Mouse (Mus musculus) heart, postnatal 36 days (tissue): Measurements from ENCODE around the gene Tecpr2. TPM values are rescaled to one million over a fixed set of nuclear protein-coding genes. Genes with fewer than 3 reads are reported as not detected.

Experiments used
- DNase-seq, 2 experiments: peaks; one replicate each; pipeline ENCODE4 v3.0.0; 2021 to 2022
- intact Hi-C: fragments of 180-260 bp; cut with DNase I; formaldehyde crosslinking; loops from one replicate; pipeline ENCODE4 v1.15.1; 2025
- total RNA-seq, 2 experiments: library from RNA; stranded (reverse); gene quantifications; 2 replicates each; pipeline ENCODE4 v1.2.3; 2021

The Tecpr2 gene
- total RNA-seq, 2 experiments from 2014 or later = 5.1 to 5.6 TPM

DNA sequence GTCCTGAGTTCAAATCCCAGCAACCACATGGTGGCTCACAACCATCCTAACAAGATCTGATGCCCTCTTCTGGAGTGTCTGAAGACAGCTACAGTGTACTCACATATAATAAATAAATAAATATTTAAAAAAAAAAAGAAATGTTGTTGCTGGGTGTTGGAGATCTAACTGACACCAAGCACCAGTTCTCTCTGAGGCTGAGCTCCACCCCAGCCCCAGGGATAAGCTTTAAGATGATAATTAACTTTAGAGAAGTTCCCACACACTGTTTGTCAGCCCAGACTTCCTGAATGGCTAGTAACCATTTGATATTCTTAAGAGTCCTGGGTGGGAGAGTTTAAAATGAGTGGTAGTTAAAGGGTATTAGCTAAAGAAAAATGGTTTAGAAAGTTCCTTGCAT is 28.8 kb upstream of the Tecpr2 start:
- DNase-seq = no peak
- intact Hi-C loops = no loop called here

DNA sequence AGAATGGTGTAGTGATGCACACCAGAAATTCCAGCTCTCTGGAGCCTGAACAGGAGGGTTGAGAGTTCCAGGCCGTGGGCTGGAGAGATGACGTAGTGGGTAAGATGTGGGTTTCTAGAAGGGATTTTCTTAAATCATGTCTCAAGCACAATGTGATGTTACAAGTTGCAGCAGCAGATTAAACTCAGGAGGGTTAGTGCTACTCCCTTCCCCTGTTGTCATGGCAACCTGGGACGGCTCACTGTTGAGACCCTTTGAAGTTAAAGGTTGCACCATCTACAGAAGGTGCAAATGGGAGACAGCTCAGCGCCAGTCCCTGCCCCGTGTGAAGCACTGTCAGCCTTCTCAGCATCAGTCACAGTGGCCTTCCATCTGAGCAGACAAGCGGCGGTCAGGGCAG is 27.8 kb upstream of the Tecpr2 start:
- intact Hi-C loops = no loop called here
- no peak for DNase-seq

DNA sequence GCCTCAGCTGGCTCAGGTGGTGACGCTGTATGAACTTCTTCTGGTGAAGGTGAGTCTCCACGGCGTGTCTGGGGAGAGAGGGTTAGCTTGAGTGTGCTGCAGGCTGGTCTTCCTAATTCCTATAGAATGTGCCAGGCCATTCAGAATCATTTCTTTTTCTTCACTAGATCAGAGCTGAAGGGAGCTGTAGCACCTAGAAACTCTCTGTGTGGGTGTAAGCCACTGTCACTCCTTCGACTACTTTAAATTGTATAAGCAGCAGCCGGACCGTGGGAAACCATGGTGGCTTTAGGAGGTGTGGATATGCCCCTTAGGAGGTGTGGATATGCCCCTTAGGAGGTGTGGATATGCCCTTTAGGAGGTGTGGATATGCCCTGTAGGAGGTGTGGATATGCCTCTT is 25.1 kb upstream of the Tecpr2 start:
- intact Hi-C loops = no loop called here
- no peak for DNase-seq

DNA sequence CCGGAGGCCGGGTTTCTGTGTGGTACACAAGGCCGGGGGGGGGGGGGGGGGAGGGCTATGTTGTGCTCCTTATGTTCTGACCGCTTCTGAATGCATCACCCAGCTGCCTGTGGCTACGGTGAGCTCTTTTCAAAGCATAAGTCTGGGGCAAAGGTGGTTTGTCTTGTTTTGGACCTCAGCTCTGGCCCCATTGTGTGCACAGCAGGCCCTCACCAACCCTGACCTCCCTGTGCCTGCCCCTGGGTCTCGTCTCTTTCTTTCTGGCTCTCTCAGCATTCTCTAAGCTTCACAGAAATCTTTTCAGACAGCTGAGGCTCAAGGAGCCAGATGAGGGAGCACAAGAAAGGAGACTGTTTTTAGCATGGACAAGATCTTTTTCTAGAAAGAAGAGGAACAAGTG is 23.5 kb upstream of the Tecpr2 start:
- DNase-seq = no peak
- intact Hi-C loops = no loop called here

DNA sequence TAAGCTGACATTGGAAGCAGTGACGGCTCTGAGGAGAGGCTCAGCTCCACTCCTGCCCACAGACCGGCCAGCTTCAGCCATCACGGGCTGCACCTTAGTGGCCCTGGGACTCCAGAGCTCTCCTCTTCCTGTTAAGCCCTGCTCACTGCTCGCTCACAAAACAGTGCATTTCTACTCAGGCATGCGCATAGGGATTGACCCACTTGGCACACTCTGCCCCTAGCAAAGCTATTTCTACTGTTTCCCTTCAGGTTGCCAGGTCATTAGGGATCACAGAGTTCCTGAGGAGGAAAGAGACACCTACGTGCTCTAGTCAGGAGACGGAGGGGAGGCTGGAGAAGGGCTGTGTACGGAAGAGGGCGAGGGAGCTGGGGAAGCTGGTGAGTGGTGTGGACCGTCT is 23.1 kb upstream of the Tecpr2 start:
- no peak for DNase-seq
- intact Hi-C loops = no loop called here

DNA sequence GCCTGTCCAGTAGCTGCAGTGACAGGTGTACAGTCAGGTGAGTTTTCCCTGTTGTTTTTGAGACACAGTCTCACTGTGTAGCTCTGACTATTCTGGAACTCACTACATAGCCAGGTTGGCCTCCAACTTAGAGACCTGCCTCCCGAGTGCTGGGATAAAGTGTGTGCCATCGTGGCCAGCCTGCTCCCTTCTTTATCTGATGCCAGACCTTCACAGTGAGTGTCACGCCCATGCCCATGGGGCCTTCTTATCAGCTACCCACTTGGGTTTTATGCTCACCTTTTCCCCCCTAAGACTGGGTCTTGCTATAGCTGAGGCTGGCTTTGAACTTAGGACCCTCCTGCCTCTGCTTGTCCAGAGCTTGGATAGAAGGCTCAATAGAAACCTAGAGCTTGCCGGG is 19.0 kb upstream of the Tecpr2 start:
- intact Hi-C loops = no loop called here
- no peak for DNase-seq

DNA sequence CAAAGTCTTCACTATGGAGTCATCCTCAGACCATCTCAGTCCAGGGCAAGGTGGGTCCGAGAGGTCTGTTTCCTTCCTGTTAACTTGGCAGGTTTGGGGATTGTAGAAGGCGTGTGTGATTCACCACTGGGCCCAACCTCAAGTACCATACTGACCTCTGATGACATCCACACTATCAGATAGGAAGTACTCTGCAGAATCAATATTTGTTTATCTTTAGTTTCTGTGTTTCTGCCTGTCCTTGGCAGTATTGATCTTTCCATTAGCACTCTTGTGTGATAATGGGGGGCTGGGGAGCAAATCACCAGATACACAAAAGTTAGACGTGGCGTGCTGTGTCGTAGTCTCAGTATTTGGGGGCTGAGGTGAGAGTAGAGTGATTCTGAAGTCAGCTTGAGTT is 17.8 kb upstream of the Tecpr2 start:
- DNase-seq = no peak
- intact Hi-C loops = no loop called here

DNA sequence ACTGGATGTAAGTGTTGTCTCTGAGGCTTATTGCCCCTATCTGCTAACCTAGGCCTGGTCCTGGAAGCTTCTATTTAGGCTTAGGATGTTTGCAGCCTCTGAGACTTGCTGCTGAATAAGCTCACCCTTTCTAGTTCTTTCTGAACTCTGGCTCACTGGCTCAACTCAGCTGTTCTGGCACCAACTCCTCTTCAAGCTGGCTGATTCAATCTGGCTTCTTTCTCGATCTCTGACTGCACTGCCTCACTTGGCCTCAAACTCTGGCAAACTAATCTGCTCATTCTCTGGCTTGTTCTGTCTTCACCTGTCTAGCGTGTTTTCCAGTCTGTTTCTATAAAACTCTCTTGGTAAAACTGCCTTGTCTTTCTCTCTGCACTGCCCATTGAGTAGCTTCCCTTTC is 13.7 kb upstream of the Tecpr2 start:
- DNase-seq = no peak
- intact Hi-C loops = no loop called here

DNA sequence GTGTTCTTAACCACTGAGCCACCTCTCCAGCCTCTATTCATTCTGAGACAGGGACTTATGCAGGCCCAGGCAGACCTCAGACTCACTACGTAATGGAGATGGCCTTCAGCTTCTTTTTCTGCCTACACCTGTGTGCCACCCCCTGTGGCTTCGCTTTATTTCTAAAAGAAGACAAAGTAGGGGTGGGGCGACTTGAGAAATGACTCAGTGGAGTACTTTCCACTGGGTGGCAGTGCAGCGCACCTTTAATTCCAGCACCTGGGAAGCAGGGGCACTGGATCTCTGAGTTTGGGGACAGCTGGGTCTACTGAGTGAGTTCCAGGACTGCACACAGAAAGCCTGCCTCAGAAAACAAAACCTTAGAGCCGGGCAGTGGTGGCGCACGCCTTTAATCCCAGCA is 6.8 kb upstream of the Tecpr2 start:
- intact Hi-C loops = no loop called here
- no peak for DNase-seq

DNA sequence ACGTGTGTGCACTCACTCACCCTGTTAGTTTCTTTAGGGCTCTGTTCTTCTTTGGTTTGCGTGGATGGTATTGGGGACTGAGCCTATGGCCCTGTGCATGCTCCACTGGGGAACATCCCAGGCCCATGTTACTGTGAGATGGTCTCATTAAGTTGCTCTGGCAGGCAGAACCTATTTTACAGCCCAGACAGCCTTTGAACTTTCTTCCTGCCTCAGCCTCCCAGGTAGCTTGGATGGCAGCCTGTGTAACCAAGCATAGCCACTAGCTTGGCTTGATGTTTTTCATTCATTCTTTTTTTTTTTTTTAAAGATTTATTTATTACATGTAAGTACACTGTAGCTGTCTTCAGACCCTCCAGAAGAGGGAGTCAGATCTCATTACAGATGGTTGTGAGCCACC is 3.8 kb upstream of the Tecpr2 start:
- intact Hi-C loops = loop anchor here (5.0 kb wide), 1 partner anchor 92 kb away; the partner anchor contains the start of gene Ankrd9
- no peak for DNase-seq

DNA sequence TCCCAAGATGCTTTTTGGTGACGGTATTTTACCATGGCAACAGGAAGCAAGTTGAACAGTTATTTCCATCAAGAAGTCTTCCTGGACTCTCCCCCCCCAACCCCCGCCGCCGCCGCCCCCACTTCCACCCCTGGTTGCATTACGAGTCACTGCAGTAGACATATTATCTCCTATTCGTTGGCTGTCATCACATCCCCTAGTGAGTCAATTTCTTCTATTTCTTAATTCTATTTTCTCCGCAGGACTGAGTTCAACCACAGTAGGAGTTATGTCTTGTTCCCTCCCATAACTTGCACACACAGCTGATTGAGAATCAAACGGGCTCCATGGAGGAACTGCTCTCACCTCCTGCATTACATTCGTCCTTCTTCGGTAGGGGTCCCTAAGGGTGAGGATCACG is 958 bp upstream of the Tecpr2 start:
- intact Hi-C loops = loop anchor here (5.0 kb wide), 1 partner anchor 89 kb away; the partner anchor contains the start of gene Ankrd9
- DNase-seq = no peak

DNA sequence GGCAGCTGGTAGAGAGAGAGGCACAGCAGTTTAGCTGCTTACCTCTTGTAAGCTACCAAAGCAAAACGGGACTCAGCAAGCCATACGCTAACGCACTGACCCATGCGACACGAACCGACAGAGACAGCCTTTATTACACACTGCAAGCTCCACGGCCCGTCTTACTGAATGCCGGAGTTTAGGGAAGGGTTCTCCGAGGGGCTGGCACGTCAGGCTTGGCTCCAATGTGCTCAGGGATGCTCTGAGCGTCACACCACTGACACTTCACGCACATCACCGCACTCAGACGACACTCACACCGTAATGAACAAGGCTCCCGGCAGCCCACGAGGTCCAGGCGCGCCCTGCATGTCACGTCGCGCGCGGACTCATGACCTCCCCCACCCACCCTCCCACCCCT is 458 bp upstream of the Tecpr2 start:
- no peak for DNase-seq
- intact Hi-C loops = loop anchor here (1.0 to 5.0 kb wide), 2 partner anchors 38 to 89 kb away; partner anchors contain the start of genes Ankrd9 and Zfp839

DNA sequence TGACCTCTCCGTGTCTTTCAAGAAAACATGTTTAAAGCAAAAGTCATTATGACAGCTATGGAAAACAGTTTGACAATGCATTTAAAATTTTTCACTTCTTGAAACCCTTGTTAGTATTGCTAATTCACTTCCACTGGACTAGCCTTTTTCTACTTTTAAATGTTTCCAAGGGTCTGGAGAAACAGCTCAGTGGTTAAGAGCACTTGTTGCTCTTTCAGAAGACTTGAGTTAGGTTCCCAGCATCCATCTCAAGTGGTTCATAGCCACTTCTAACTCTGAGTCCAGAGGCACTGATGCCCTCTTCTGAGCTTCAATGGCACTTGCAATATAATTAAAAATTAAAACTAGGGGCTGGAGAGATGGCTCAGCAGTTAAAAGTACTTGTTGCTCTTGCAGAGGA is 2.8 kb downstream of the Tecpr2 start:
- no peak for DNase-seq
- intact Hi-C loops = no loop called here

DNA sequence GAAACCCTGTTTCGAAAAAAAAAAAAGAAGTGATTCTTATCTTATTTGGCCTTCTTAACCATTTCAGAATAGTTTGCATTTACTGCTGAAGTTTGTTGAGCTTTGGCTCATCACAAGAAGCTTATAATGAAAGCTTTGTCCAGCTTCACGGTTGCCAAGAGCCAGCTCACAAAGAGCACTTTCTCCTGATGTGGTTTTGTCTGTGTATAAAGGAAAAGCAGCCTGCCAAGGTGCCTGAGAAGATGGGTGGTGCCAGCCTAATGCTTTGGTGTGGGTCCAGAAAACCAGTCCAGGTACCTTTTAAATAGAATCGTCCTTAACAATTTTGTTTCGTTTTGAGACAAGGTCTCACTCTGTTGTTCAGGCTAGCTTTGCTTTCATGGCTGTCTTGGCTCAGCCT is 13.0 kb downstream of the Tecpr2 start:
- DNase-seq = no peak

DNA sequence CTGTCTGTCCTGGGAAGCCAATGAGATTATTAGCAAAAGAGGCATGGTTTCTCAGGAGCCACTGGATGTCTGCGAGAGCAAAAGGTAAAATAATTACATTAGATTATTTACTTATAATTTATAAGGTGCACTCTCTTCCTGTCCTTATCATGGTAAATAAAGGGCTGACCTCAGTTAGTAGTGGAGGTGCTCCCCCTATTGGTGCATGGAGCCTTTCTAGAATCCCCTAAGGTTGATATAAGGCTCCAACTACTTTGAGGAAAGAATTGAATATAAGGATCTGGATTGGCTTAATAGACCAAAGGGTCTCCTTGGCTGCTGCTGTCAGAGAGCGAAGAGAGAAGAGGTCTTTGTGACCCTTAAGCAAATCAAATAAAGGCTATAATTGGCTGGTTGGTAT is 14.5 kb downstream of the Tecpr2 start:
- DNase-seq = no peak
- intact Hi-C loops = no loop called here

More for the DNA sequence above, 13.0 kb downstream of the Tecpr2 start:
- intact Hi-C loops = no loop called here

DNA sequence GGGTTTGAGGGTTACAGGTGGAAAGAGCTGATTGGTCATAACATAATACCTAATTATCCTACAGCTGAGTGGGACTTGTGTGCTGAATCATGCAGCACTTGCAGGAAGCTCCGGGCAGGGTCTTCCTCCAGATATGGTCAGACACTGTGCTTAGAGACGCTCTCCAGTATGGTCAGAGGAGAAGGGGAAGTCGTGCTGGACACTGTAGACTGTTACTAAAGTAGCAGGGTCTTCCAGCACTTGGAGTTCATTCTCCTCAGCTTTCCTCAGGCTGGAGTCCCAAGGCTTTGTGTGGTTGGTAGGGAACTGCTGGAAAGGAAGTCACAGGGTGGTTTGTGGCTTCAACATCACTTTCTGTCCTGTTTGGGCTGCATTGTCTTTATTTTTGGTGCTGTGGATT is 18.8 kb downstream of the Tecpr2 start:
- no peak for DNase-seq
- intact Hi-C loops = no loop called here

DNA sequence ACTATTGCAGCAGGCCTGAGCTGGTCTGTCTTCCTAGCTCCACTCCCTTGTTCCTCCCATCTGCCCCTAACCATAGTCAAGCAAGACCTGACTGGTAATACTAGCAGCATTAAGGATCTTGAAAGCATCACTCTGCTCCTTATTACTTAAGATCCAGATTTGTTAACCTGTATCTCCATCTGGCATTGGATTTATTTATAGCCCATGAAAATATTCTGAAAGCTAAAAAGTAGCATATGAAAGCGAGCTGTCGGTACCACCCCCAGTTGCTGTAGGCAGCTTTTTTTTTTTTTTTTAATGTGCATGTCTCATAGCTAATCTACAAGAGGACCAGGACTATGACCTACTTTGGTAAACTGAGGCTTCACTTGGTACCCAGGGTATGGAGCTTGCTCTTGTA is 20.9 kb downstream of the Tecpr2 start:
- intact Hi-C loops = no loop called here
- DNase-seq = no peak

DNA sequence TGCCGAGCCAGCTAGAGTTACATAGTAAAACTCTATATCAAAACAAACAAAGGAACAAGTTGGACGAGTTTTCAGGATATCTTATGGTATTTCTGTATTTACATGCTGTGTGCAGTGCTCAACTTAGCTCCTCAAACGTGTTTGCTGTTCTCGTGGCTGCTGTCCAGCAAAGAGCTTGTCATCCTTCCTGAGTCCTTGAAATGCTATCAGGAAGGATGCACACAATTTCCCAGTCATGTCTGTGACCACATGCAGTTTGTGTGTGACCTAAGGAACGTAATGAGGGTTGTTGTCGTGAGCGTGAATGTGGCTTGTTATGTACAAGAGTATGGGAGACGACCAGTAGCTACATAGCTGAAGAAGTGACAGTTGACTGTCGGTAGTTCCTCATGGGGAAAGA is 26.7 kb downstream of the Tecpr2 start:
- intact Hi-C loops = no loop called here
- DNase-seq = no peak

DNA sequence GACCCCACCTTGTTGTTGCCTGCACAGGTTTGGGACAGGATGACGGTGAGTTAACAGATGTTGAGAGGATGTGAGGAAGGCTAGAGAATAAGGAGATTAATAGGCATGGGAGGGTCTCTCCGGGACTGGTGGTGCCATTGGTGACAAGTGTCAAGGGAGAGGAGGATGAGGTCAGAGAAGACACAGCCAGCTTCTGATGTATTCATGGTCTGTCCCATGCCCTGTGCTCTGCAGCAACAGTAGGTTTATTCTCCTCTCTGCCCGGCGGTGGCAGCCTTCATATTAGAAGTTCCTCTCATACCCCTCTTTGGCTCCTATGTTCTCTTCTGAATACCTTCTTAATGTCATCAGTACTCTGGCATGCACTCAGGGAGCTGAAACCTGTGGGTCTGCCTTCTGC is 31.2 kb downstream of the Tecpr2 start:
- DNase-seq = no peak
- intact Hi-C loops = no loop called here

DNA sequence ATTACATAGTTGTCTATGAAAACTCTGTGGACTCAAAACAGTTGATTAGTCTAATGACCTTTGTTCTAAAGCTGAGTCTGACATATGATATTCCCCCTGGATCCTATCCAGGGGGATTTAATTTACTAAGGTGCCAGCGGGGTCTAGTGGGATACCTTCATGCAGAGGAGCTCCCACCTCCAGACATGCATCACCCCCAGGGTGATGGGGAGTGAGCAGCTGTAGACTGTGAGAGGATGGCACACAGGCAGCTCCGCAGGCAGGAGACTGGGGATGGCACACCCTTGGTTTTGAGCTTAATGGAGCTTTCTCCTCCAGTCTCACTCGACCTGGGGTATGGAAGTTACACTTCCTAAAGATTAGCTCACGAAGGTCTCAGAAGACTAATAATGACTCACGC is 32.5 kb downstream of the Tecpr2 start:
- intact Hi-C loops = no loop called here
- DNase-seq = no peak

DNA sequence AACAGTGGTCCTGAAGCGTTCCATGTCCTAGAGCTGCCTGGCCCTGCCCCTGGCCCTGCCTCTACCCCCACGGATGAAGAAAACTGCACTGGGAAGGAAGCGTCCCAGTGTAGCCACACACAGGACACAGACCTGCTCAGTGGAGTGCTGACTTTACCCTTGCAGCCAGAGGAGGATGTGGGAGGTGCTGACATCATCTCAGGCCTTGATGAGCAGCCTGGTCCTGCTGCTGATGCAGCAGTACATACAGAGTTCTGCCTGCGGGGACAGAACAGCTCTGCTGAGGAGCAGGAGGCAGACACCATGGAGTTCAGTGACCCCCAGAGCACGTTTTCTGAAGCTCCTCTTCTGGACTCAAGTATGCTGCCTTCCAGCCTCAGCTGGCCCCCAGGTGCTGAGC is 43.8 kb downstream of the Tecpr2 start:
- DNase-seq = no peak
- intact Hi-C loops = no loop called here

DNA sequence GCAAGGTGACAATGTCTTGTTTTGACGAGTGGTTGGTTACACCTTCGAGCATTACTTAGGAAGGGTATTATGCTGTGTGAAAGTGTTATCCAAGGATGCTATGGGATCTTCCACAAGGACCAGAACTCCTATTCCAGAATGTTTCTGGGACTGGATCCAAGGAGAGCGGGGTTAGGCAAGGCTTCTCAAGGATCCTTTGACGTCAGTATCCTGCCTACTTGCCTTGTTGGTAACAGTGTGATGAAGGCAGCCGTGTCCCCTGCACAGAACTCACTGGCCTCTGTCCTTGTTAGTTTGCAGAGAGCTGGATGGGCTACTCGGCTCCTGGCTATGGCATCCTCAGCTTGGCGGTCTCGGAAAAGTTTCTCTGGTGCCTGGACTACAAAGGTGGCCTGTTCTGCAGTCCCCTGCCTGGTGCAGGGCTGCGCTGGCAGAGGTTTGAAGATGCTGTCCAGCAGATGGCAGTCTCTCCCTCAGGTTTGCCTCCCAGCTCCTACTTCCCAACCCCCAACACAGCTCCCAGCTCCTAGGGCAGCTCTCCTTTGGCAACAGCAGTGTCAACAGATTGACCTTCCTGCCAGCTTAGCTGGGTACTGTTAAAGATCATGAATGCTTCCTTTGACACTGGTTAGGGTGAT is 47.0 kb downstream of the Tecpr2 start:
- intact Hi-C loops = loop anchor here (1.0 kb wide), 1 partner anchor 56 kb away; no protein-coding TSS in a partner anchor
- DNase-seq = peak; percentile 76

DNA sequence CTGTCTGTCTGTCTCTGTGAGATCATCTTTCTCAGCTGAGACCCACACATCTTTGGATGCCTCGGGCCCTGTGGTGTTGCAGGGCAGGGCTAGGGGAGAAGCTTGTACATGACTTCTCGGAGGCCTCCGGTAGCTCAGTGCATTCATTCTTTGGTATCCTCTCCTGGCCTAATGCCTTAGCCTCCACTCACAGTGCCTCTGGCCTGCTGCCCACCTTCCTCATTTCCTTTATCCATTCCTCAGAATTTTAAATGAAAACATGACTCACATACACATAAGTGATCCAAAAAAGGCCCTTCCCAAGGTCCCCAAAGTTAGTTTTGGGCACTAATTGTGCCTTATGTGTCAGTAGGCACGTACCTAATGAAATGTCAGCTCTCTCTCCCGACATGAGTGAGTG is 48.4 kb downstream of the Tecpr2 start:
- intact Hi-C loops = no loop called here
- no peak for DNase-seq
